Mouse (Mus musculus): ENCODE data around the gene Prss35.

- TF ChIP-seq CTCF (conservative IDR thresholded peaks at IDR 0.05; ENCODE audit: insufficient read depth, insufficient read length, low read depth, low read length): no peak
- no peak for TF ChIP-seq POLR2A (IDR thresholded peaks at IDR 0.05; ENCODE audit: low read depth, low read length)
Observed at GRCm38 (mm10) chr9:86720227-86720626, 23.2 kb upstream of the Prss35 start.
